Mouse (Mus musculus) embryonic facial prominence, embryonic 11.5 days (tissue): ENCODE results near the gene Eif2ak4. TPM values are rescaled to one million over a fixed set of nuclear protein-coding genes. Genes with fewer than 3 reads are reported as not detected.

ENCODE experiments used
- ATAC-seq: fragments of 200-750 bp; cut with Nextera tagmentation; replicated peaks from 2 replicates; pipeline ENCODE4 v1.8.0; 2017; ENCODE audit warnings: low read depth; ENCODE audit not compliant: insufficient number of reproducible peaks, low FRiP score, low TSS enrichment
- DNase-seq: peaks from one replicate; pipeline ENCODE4 v3.0.0-alpha.2; 2015; ENCODE audit warnings: low spot score
- H3K27ac ChIP-seq: fragments of 300-500 bp; sonication (generic); replicated peaks from 2 replicates; pipeline ENCODE4 v1.5.1; 2014; ENCODE audit warnings: mild to moderate bottlenecking, low read depth, low read length, control low read depth
- H3K27me3 ChIP-seq: fragments of 300-500 bp; sonication (generic); 2 replicates; pipeline ENCODE4 v1.6.1; 2014; ENCODE audit warnings: mild to moderate bottlenecking, low read length, moderate library complexity, mixed read lengths; ENCODE audit not compliant: control insufficient read depth, insufficient read depth
- H3K36me3 ChIP-seq: fragments of 300-500 bp; sonication (generic); replicated peaks from 2 replicates; pipeline ENCODE4 v1.6.1; 2014; ENCODE audit warnings: low read depth, mild to moderate bottlenecking, low read length, moderate library complexity, mixed read lengths; ENCODE audit not compliant: control insufficient read depth, insufficient read depth
- H3K4me1 ChIP-seq: fragments of 300-500 bp; sonication (generic); 2 replicates; pipeline ENCODE4 v1.6.1; 2014; ENCODE audit warnings: low read length, mixed read lengths; ENCODE audit not compliant: control insufficient read depth, insufficient read depth
- H3K4me2 ChIP-seq: fragments of 300-500 bp; sonication (generic); 2 replicates; pipeline ENCODE4 v1.6.1; 2014; ENCODE audit warnings: low read depth, mild to moderate bottlenecking, control low read depth, low read length, moderate library complexity
- H3K4me3 ChIP-seq: fragments of 300-500 bp; sonication (generic); 2 replicates; pipeline ENCODE4 v1.5.1; 2014; ENCODE audit warnings: low read depth, low read length, control low read depth
- H3K9ac ChIP-seq: fragments of 300-500 bp; sonication (generic); replicated peaks from 2 replicates; pipeline ENCODE4 v1.6.1; 2014; ENCODE audit warnings: mild to moderate bottlenecking, control low read depth, low read length
- H3K9me3 ChIP-seq: fragments of 300-500 bp; sonication (generic); replicated peaks from 2 replicates; pipeline ENCODE4 v1.6.1; 2016; ENCODE audit warnings: mild to moderate bottlenecking, low read length, inconsistent platforms, mixed read lengths; ENCODE audit not compliant: control insufficient read depth
- WGBS: fragments of 180-500 bp; shearing (Covaris S2); extraction: QIAGEN DNeasy Blood & Tissue Kit; methylation state at CpG from one replicate; pipeline ENCODE4 v1.1.7; 2014; 5-methylcytosine and 5-hydroxymethylcytosine counted together
- polyA plus RNA-seq: library from polyadenylated mRNA; unstranded; fragments of >200 nt; fragmentation: Nextera tagmentation; extraction: Ambion mirVana; gene quantifications from 2 replicates; pipeline ENCODE4 v1.2.1, GENCODE M21; 2014

The Eif2ak4 gene
- polyA plus RNA-seq, 1 experiment from 2014 or later, result 11.6 TPM

DNA sequence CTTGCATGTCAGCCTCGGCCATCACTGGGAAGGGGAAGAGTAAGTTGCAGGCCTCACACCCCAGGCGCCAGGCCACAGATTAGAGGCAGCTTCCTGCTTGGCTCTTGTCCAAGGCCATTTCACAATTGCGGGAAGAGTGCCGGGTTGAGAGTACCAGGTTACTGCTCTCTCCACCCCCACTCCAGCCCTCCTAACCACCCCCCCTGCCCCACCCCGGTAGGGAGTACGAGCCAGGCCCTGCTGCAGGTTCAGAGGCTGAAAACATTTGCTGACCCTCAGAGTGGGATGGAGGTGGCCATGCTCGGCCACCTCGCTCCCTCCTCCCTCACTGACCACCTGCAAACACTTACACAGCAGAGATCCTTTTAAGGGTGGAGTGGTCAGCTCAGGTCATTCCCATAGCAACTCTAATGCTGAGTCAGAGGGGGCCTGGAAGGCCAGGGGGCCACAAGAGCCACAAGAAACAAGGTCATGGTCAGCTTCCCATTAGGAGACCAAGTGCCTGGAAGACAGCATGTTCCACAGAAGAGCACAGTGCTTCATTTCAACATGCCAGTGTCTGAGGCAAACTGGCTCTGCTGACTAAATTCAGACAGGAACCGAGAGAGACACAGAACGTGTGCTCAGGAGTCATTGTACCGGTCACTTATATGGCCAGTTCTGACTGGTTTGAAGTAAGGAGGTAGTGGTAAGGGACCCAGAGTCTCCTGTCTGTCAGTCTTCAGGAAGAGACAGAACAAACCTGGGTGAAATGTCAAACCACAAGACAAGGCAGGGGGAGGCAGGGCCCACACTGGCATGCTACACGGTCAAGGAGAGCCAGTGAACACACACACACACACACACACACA lies 102.0 kb downstream of the Eif2ak4 start:
- H3K4me3 ChIP-seq, result no peak overlapping the region
- H3K4me1 ChIP-seq, result 0 out of 2 replicates have a peak, but pooled peaks cover 2% of the 10 kb centered on the region
- no peak for DNase-seq
- WGBS, result 29% methylated on average over 12 of the region's 12 CpGs
- no peak overlapping the region for H3K27ac ChIP-seq
- H3K27me3 ChIP-seq, result no peaks in the 10 kb centered on the region
- ATAC-seq, result no peak
- no peaks in the 10 kb centered on the region for H3K36me3 ChIP-seq
- no peaks in the 10 kb centered on the region for H3K9me3 ChIP-seq
- no peak overlapping the region for H3K9ac ChIP-seq
- no peak overlapping the region for H3K4me2 ChIP-seq

DNA sequence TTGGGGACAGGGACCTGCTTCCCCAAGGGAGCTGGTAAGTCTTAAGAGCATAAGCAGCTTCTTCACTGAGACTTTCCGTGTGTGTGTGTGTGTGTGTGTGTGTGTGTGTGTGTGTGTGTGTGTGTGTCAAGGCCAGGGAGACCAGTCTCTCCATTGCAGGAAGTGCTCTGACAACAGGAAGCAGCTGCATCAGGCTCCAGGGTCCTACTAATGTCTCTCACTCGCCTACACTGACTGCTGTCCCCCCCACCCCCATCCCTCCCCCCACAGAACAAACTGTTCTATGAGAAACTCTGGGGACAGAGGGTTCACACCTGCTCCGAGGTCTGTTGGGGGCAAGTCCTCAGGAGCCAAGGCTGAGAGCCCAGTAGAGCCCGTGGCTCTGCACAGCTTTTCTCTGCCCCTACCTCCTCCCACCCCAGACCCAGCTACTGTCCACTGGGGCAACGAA lies 102.9 kb downstream of the Eif2ak4 start:
- Histone ChIP-seq H3K27ac (no peak overlapping the region), H3K4me1 (0 out of 2 replicates have a peak, but pooled peaks cover 2% of the 10 kb centered on the region), H3K9me3 (no peaks in the 10 kb centered on the region), H3K27me3 (no peaks in the 10 kb centered on the region), H3K4me2 (no peak overlapping the region), H3K9ac (no peak overlapping the region), H3K36me3 (no peaks in the 10 kb centered on the region), H3K4me3 (no peak overlapping the region)
- DNase-seq (no peak), ATAC-seq (no peak)
- 38% methylated on average over 5 of the region's 5 CpGs for WGBS

DNA sequence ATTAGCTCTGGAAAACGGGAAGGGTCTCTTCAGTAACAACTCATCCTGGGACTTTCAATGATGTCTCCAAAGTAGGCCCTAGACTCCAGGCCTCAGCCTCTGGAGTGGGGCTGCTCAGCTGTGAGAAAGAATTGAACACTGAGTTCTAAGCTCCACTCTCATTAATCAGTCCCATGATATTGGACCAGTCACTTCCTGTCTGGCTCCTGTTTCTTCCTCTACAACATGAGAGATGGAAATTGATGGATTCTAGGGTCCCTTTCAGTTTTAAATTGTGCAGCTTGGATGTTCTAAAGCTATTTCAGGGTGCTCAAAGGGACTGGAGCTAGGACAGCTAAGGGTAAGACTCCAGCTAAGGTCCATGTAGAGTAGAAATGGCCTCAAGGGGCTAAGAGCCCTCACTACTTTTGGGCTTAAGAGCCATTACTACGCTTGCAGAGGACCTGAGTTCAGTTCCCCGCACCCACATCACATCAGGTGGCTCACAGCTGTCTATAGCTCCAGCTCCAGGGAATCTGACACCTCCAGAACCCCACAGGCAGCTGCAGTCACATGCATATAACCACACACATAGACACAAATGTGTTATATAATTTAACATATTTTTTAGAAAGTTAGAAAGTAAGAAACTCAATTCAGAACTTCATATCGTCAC lies 103.5 kb downstream of the Eif2ak4 start:
- Histone ChIP-seq H3K27ac (no peak overlapping the region), H3K4me1 (0 out of 2 replicates have a peak, but pooled peaks cover 2% of the 10 kb centered on the region)

DNA sequence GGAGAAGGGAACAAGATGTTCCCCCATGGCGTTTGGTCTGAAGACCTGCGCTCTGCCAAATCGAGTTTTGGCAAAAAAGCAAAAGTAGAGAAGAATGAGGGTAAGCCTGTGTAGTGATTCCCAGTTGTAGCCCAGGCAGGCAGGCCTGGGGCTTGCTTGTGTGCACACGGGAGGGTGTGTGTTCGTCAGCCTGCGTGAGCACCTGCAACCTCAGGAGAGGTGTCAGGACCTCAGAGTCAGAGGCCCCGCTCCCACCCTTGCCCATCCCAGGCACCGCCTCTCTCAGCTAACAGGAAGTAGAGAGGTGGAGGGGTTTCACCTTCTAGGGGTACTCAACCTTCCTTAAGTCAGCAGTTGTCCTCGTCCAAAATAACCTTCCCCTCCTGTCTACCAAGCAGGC lies 106.6 kb downstream of the Eif2ak4 start:
- Histone ChIP-seq H3K4me2 (no peak overlapping the region), H3K27me3 (no peaks in the 10 kb centered on the region)

More for the DNA sequence above, 103.5 kb downstream of the Eif2ak4 start:
- Histone ChIP-seq H3K4me3 (no peak overlapping the region), H3K27me3 (no peaks in the 10 kb centered on the region), H3K9me3 (no peaks in the 10 kb centered on the region), H3K36me3 (no peaks in the 10 kb centered on the region), H3K4me2 (no peak overlapping the region), H3K9ac (no peak overlapping the region)
- WGBS, result 73% methylated on average over 4 of the region's 4 CpGs
- no peak for DNase-seq
- ATAC-seq, result no peak

DNA sequence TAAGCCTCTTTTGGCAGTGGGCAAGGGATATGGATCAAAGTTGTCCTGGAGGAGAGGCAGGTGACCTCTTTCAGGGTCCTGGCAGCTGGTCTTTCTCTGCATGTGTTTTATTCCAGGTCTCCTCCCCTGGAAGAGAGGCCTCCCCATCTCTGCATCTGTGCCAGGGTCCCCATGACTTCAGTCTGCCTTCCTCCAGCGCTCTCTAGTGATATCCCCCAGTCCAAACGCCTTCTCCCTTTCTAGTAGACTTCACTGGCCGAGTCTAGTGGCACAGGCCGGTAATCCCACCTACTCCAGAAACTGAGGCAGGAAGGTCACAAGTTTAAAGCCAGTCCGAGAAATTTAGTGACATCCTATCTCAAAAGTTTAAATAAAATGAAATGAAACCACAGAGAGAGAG lies 109.5 kb downstream of the Eif2ak4 start:
- no peaks in the 10 kb centered on the region for H3K36me3 ChIP-seq
- H3K27ac ChIP-seq, result no peak overlapping the region
- WGBS, result 78% methylated on average over 5 of the region's 5 CpGs

More for the DNA sequence above, 106.6 kb downstream of the Eif2ak4 start:
- H3K9ac ChIP-seq, result no peak overlapping the region
- 66% methylated on average over 9 of the region's 9 CpGs for WGBS
- H3K36me3 ChIP-seq, result no peaks in the 10 kb centered on the region
- no peak for ATAC-seq
- DNase-seq, result no peak
- H3K4me3 ChIP-seq, result no peak overlapping the region
- peaks cover 14% of the 10 kb centered on the region for H3K4me1 ChIP-seq
- H3K9me3 ChIP-seq, result no peaks in the 10 kb centered on the region
- no peak overlapping the region for H3K27ac ChIP-seq

DNA sequence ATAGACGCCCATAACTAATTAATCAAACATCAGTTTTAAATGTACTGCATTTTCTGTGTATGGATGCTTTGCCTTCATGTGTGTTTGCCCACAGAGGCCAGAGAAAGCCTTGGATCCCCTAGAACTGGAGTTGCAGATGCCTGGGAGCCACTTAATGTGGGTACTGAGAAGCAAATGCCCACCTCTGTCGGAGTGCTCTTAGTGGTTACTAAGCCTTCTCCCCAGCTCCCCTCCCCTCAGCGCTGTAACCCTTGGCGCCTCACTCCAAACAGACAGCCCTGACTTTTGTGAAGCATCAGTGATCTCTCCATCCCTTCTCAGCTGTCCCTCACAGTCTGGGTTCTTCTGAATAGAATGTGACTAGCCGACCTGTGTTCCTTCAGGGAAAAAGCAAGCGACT lies 110.1 kb downstream of the Eif2ak4 start:
- no peaks in the 10 kb centered on the region for H3K9me3 ChIP-seq
- H3K27ac ChIP-seq, result no peak overlapping the region
- H3K4me3 ChIP-seq, result no peak overlapping the region

More for the DNA sequence above, 109.5 kb downstream of the Eif2ak4 start:
- Histone ChIP-seq H3K9me3 (no peaks in the 10 kb centered on the region), H3K27me3 (no peaks in the 10 kb centered on the region), H3K4me1 (peaks cover 11% of the 10 kb centered on the region), H3K4me3 (no peak overlapping the region), H3K9ac (no peak overlapping the region), H3K4me2 (no peak overlapping the region)
- DNase-seq (no peak), ATAC-seq (no peak)

DNA sequence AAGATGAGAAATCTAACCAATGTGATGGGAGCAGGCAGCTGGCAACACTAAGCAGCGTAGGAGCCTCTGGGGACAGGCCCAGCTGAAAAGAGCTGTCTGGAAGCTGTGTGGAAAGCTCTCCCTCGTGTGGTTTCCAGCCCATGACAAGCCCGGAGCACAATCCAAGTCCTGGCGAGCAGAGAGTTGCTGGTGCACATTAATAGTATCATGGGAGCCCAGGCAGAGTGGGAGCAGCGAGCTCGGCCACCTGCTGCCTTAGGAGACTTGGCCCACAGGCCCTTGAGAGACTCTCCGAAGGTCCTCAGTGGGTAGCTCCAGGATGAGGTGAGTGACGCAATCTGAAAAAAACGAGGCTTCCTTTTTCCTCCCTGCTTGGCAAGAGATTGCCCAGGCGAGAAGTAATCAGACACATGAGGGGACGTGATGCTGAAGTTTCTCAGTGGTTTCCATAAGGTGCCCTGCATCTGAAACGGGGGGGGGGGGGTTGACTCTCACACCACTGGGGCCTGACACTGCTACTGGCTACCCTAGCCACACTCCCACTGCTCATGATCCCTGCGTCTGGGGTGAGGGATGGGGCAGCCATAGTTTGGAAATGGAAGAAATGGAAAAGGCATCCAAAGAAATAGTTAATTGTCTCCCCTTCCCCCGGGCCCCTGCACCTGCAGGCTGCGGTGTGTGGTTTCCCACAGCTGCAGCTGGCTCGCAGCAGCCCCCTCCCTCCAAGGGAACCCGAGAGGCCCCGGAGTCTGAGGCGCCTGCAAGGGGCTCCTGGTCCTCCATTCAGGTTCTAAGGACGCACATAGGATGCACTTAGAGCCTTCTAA lies 110.9 kb downstream of the Eif2ak4 start:
- 38% methylated on average over 20 of the region's 20 CpGs for WGBS
- H3K4me3 ChIP-seq, result no peak overlapping the region
- no peaks in the 10 kb centered on the region for H3K36me3 ChIP-seq
- H3K27ac ChIP-seq, result peak overlapping the region; percentile 32; the same call in 1 of the 2 replicates
- DNase-seq (peak; percentile 61), ATAC-seq (peak; percentile 75)
- H3K27me3 ChIP-seq, result no peaks in the 10 kb centered on the region
- peak overlapping the region; percentile 22 for H3K4me2 ChIP-seq
- H3K9ac ChIP-seq, result no peak overlapping the region
- peaks cover 11% of the 10 kb centered on the region for H3K4me1 ChIP-seq
- H3K9me3 ChIP-seq, result no peaks in the 10 kb centered on the region

More for the DNA sequence above, 110.1 kb downstream of the Eif2ak4 start:
- H3K4me1 ChIP-seq, result peaks cover 11% of the 10 kb centered on the region
- H3K36me3 ChIP-seq, result no peaks in the 10 kb centered on the region
- H3K4me2 ChIP-seq, result no peak overlapping the region
- DNase-seq, result no peak
- ATAC-seq, result no peak
- 82% methylated on average over 6 of the region's 6 CpGs for WGBS
- no peak overlapping the region for H3K9ac ChIP-seq
- H3K27me3 ChIP-seq, result no peaks in the 10 kb centered on the region
